In the genomic region with DNA sequence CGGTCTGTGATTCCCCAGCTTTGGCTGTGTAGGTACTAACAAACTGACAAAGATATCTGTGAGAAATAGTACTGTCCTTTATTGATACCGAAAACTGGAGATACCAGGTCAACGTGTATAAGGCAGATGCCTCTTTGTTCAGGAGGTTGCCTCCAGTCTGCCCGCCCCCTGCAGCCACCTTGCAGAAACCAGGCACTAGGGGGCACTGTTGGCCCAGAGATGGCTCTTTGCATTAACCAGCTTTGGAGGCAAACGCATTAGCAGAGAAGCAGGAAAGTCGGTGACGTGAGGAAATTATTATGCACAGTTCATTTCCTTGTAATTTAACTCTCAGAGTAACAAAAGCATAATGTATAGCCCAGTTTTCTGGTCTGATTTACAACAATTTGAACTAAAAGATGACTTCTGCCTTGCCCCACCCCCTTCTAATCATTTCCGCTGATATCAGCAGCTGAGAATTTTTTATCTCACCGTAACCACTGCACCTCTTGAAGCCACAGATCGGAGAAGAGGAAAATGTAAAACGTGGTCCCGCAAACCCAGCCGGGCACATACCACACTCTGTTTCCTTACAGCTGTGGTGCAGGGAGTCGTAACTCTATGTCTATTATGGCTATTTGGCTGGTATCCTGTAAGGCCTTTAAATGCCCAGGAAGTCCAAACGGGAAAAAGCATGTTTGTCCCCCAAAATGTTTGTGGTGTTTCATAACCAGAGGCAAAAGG, we compare ENCODE assay signal across 8 mouse cellular contexts.
DNase-seq lines count a peak whose midpoint lies in the region; ATAC-seq and TF ChIP-seq lines count a peak whose summit lies in the region.

No protein-coding gene starts in this region.

- no peaks in the 10 kb centered on the region for H3K36me3 ChIP-seq in intestine, postnatal 0 days (ENCODE audit: control insufficient read depth, insufficient read depth)
- no peaks in the 10 kb centered on the region for H3K36me3 ChIP-seq in midbrain, embryonic 11.5 days (ENCODE audit: control insufficient read depth, insufficient read depth, low read length)

- TF ChIP-seq CTCF in intestine, postnatal 0 days (IDR thresholded peaks at IDR 0.05; ENCODE audit: low read depth): peak; percentile 97

- ATAC-seq in granulocyte monocyte progenitor cell, adult 5-6 weeks (replicated peaks; ENCODE audit: poor library complexity, severe bottlenecking): peak; percentile 97
- peak; percentile 47; the same call in 1 of the 2 replicates for ATAC-seq in intestine, postnatal 0 days
- ATAC-seq in midbrain, embryonic 11.5 days (ENCODE audit: low FRiP score): peak; percentile 75; the same call in 1 of the 2 replicates
- ATAC-seq in erythroid progenitor cell, adult 5-6 weeks (replicated peaks; ENCODE audit: low FRiP score, poor library complexity, severe bottlenecking): no peak

- no peaks in the 10 kb centered on the region for H3K27me3 ChIP-seq in intestine, postnatal 0 days (replicated peaks; ENCODE audit: control insufficient read depth, insufficient read depth, low read length)
- H3K27me3 ChIP-seq in midbrain, embryonic 11.5 days (ENCODE audit: control insufficient read depth, insufficient read depth, low read length): no peaks in the 10 kb centered on the region; the same call in 1 of the 2 replicates

- intact Hi-C loops in left cerebral cortex, postnatal 36 days (cut with DNase I): loop anchor here (5.0 to 10.0 kb wide), 5 partner anchors 116 to 1784 kb away; no protein-coding TSS in a partner anchor

- no peaks in the 10 kb centered on the region for H3K4me1 ChIP-seq in intestine, postnatal 0 days (replicated peaks; ENCODE audit: control insufficient read depth, insufficient read depth, low read length)
- peaks cover 18% of the 10 kb centered on the region for H3K4me1 ChIP-seq in midbrain, embryonic 11.5 days (ENCODE audit: control insufficient read depth, insufficient read depth, low read length)

- peak; percentile 94 for DNase-seq in adrenal gland, adult 2 months
- DNase-seq in embryo, embryonic 11 days: peak; percentile 92
- DNase-seq in left cerebral cortex, postnatal 36 days (ENCODE audit: low spot score in 2 of 2): peak; percentile 87 to 89
- peak; percentile 99 for DNase-seq in midbrain, embryonic 11.5 days (ENCODE audit: low spot score, missing footprints)
- DNase-seq in skeletal muscle tissue, adult 2 months (ENCODE audit: low read depth, low spot score): peak; percentile 67

- WGBS in intestine, postnatal 0 days: 11% methylated on average over 15 of the region's 15 CpGs
- 37% methylated on average over 15 of the region's 15 CpGs for WGBS in midbrain, embryonic 11.5 days

- H3K27ac ChIP-seq in intestine, postnatal 0 days (ENCODE audit: low read depth, low read length): no peak overlapping the region
- H3K27ac ChIP-seq in midbrain, embryonic 11.5 days (ENCODE audit: low read depth, low read length): no peak overlapping the region

- H3K4me3 ChIP-seq in intestine, postnatal 0 days (ENCODE audit: low read depth, low read length): peak overlapping the region; percentile 26
- H3K4me3 ChIP-seq in midbrain, embryonic 11.5 days (ENCODE audit: low read depth, low read length): no peak overlapping the region

- H3K9me3 ChIP-seq in intestine, postnatal 0 days (ENCODE audit: control insufficient read depth): no peaks in the 10 kb centered on the region
- H3K9me3 ChIP-seq in midbrain, embryonic 11.5 days (ENCODE audit: control insufficient read depth, low read length): no peaks in the 10 kb centered on the region

- peak overlapping the region; percentile 61 for H3K4me2 ChIP-seq in intestine, postnatal 0 days (replicated peaks; ENCODE audit: low read depth)
- peak overlapping the region; percentile 11; the same call in 1 of the 2 replicates for H3K4me2 ChIP-seq in midbrain, embryonic 11.5 days

- H3K9ac ChIP-seq in intestine, postnatal 0 days (ENCODE audit: low read depth, low read length): no peak overlapping the region; the same call in 1 of the 2 replicates
- peak overlapping the region; percentile 34; the same call in 1 of the 2 replicates for H3K9ac ChIP-seq in midbrain, embryonic 11.5 days (ENCODE audit: low read length)
